Mouse (Mus musculus) cortical plate, adult 2 months (tissue): ENCODE measurements around the gene Mesp1.

ENCODE experiments used
- CTCF ChIP-seq: fragments of 200-500 bp; IDR thresholded peaks from 2 replicates; pipeline ENCODE4 v1.5.1; 2011; ENCODE audit warnings: mild to moderate bottlenecking, control low read depth, low read length; ENCODE audit not compliant: insufficient read depth; ENCODE audit errors: extremely low read depth
- POLR2A ChIP-seq: fragments of 200-500 bp; IDR thresholded peaks from 2 replicates; pipeline ENCODE4 v1.6.1; 2011; ENCODE audit warnings: mild to moderate bottlenecking, low read length, control low read depth; ENCODE audit not compliant: insufficient read depth; ENCODE audit errors: extremely low read depth

GRCm38 (mm10) chr7:79799506-79799905, 5.9 kb upstream of the Mesp1 start:
- TF ChIP-seq CTCF (no peak), POLR2A (no peak)
